8 mouse cellular contexts compared by ENCODE assay signal in the genomic region with DNA sequence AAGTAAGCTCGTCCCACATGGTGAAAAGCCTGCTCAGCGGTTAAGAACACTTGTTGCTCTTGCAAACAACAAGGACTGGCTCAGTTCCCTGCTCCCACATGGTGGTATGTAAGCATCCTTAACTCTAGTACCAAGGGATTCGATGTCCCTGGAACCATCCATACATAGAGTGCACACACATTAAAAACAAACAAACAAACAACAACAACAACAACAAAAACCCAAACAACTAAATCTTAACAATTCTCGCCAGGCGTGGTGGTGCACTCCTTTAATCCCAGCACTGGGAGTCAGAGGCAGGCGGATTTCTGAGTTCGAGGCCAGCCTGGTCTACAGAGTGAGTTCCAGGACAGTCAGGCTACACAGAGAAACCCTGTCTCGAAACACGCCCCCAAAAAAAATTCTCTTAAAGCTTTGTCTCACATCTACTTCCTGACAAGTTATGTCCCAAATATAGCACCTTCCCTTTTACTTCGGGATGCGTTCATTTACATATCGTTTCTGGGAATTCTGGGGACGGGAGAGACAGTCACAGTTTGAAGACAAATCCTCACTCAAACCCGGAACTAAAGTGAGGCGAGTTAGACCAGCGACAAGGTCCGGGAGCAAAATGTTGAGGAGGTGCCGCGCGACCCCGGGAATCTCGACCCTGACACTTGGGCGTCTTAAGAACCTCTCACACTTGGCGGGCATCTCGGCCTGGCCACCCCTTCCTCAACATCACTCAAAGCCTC. TPM values are rescaled to one million over a fixed set of nuclear protein-coding genes. Genes with fewer than 3 reads are reported as not detected.
DNase-seq lines count a peak whose midpoint lies in the region; ATAC-seq and TF ChIP-seq lines count a peak whose summit lies in the region.

No protein-coding gene starts in this region.

- TF ChIP-seq POLR2A in lung, adult 2 months (IDR thresholded peaks at IDR 0.05; ENCODE audit: borderline replicate concordance, extremely low read depth, low read depth, low read length), result no peak; the same call in 1 of the 2 replicates
- no peak for TF ChIP-seq POLR2A in olfactory bulb, adult 2 months (IDR thresholded peaks at IDR 0.05; ENCODE audit: insufficient read depth, low read depth, low read length)

- intact Hi-C loops in left cerebral cortex, postnatal 14 days (cut with DNase I), result loop anchor here (10.0 kb wide), 1 partner anchor 169 kb away; no protein-coding TSS in a partner anchor

- H3K36me3 ChIP-seq in erythroblast, embryonic 14.5 days (ENCODE audit: control insufficient read depth), result peaks cover 9% of the 10 kb centered on the region
- 0 out of 2 replicates have a peak, but pooled peaks cover 3% of the 10 kb centered on the region for H3K36me3 ChIP-seq in limb, embryonic 15.5 days

- WGBS in lung, adult 2 months, result 10% methylated on average over 25 of the region's 25 CpGs
- 19% methylated on average over 25 of the region's 25 CpGs for WGBS in limb, embryonic 15.5 days
- 19% methylated on average over 25 of the region's 25 CpGs for WGBS in olfactory bulb, adult 2 months

- peak overlapping the region; percentile 76 for H3K9ac ChIP-seq in limb, embryonic 15.5 days

- H3K4me2 ChIP-seq in limb, embryonic 15.5 days, result peak overlapping the region; percentile 78

- DNase-seq in lung, adult 2 months, result no peak
- no peak for DNase-seq in lung, postnatal 10 days
- DNase-seq in embryo, embryonic 9.5 days (ENCODE audit: extremely low spot score), result no peak
- no peak for DNase-seq in left cerebral cortex, postnatal 14 days (ENCODE audit: low spot score in 2 of 2)
- no peak for DNase-seq in frontal cortex, adult 2 months (ENCODE audit: extremely low spot score in 1 of 2, low spot score in 1 of 2)

- TF ChIP-seq CTCF in lung, adult 2 months (IDR thresholded peaks at IDR 0.05; ENCODE audit: insufficient read depth, low read length), result no peak
- no peak for TF ChIP-seq CTCF in olfactory bulb, adult 2 months (IDR thresholded peaks at IDR 0.05; ENCODE audit: insufficient read depth, low read depth, low read length)

- no peaks in the 10 kb centered on the region for H3K9me3 ChIP-seq in erythroblast, embryonic 14.5 days (ENCODE audit: control insufficient read depth, low read length)
- no peaks in the 10 kb centered on the region for H3K9me3 ChIP-seq in limb, embryonic 15.5 days

- H3K4me3 ChIP-seq in lung, adult 2 months (replicated peaks; ENCODE audit: extremely low read depth, low read depth, low read length), result peak overlapping the region; percentile 90
- H3K4me3 ChIP-seq in erythroblast, embryonic 14.5 days (replicated peaks), result peak overlapping the region; percentile 83
- peak overlapping the region; percentile 84 for H3K4me3 ChIP-seq in limb, embryonic 15.5 days
- H3K4me3 ChIP-seq in olfactory bulb, adult 2 months (ENCODE audit: insufficient read depth, low read depth, low read length), result peak overlapping the region; percentile 78

- H3K4me1 ChIP-seq in lung, adult 2 months (ENCODE audit: control insufficient read depth, insufficient read depth, low read length), result peaks cover 10% of the 10 kb centered on the region
- peaks cover 26% of the 10 kb centered on the region for H3K4me1 ChIP-seq in erythroblast, embryonic 14.5 days (ENCODE audit: control insufficient read depth)
- H3K4me1 ChIP-seq in limb, embryonic 15.5 days, result peaks cover 12% of the 10 kb centered on the region
- H3K4me1 ChIP-seq in olfactory bulb, adult 2 months (ENCODE audit: control insufficient read depth, insufficient read depth, low read length), result peaks cover 13% of the 10 kb centered on the region

- H3K27me3 ChIP-seq in erythroblast, embryonic 14.5 days (ENCODE audit: control insufficient read depth), result peaks cover 33% of the 10 kb centered on the region
- no peaks in the 10 kb centered on the region for H3K27me3 ChIP-seq in limb, embryonic 15.5 days

- H3K27ac ChIP-seq in limb, embryonic 15.5 days, result peak overlapping the region; percentile 74
- no peak overlapping the region for H3K27ac ChIP-seq in olfactory bulb, adult 2 months (ENCODE audit: insufficient read depth, low read depth, low read length)

- ATAC-seq in limb, embryonic 15.5 days (ENCODE audit: insufficient number of reproducible peaks, low FRiP score, low TSS enrichment, low read depth), result no peak

RNA-seq across cellular contexts. Expression of a gene that starts 0.8 kb away (rescaled TPM):
- 38.9 and 50.1 TPM in 2 replicates for polyA plus RNA-seq in lung, adult 2 months (2012; rRNA removed)
- polyA plus RNA-seq in erythroblast, embryonic 14.5 days (2012), result 0.71 and 0.74 TPM in 2 replicates
- polyA plus RNA-seq in limb, embryonic 15.5 days (2015; fragmentation: Nextera tagmentation; extraction: Ambion mirVana), result 15.6 and 17.6 TPM in 2 replicates
- not detected in 2 replicates for polyA plus RNA-seq in olfactory bulb, adult 2 months (2012; ENCODE audit: insufficient read depth, insufficient read length, low replicate concordance, missing spikeins)
- total RNA-seq in left cerebral cortex, postnatal 14 days (2021), result 10 to 100 TPM; 32.4 TPM
- polyA plus RNA-seq in frontal cortex, adult 2 months (2012; rRNA removed), result 44.8 and 50.3 TPM in 2 replicates

RNA-seq across cellular contexts. Expression of a gene that starts 20.3 kb away (rescaled TPM):
- polyA plus RNA-seq in lung, adult 2 months (2012; rRNA removed), result 710 and 828 TPM in 2 replicates
- polyA plus RNA-seq in erythroblast, embryonic 14.5 days (2012), result 0.07 and 0.09 TPM in 2 replicates
- 99.6 and 110 TPM in 2 replicates for polyA plus RNA-seq in limb, embryonic 15.5 days (2015; fragmentation: Nextera tagmentation; extraction: Ambion mirVana)
- not detected in 2 replicates for polyA plus RNA-seq in olfactory bulb, adult 2 months (2012; ENCODE audit: insufficient read depth, insufficient read length, low replicate concordance, missing spikeins)
- 10 to 100 TPM; 40.4 to 44.7 TPM for total RNA-seq in left cerebral cortex, postnatal 14 days (2021)
- polyA plus RNA-seq in frontal cortex, adult 2 months (2012; rRNA removed), result 65.6 and 82.1 TPM in 2 replicates

RNA-seq across cellular contexts. Expression of a gene that starts 28.0 kb away (rescaled TPM):
- polyA plus RNA-seq in lung, adult 2 months (2012; rRNA removed), result 82.9 and 97.4 TPM in 2 replicates
- polyA plus RNA-seq in erythroblast, embryonic 14.5 days (2012), result 16.1 and 19.2 TPM in 2 replicates
- polyA plus RNA-seq in limb, embryonic 15.5 days (2015; fragmentation: Nextera tagmentation; extraction: Ambion mirVana), result 112 and 120 TPM in 2 replicates
- polyA plus RNA-seq in olfactory bulb, adult 2 months (2012; ENCODE audit: insufficient read depth, insufficient read length, low replicate concordance, missing spikeins), result not detected in 2 replicates
- 10 to 100 TPM; 74.6 to 86.7 TPM for total RNA-seq in left cerebral cortex, postnatal 14 days (2021)
- polyA plus RNA-seq in frontal cortex, adult 2 months (2012; rRNA removed), result 63.8 TPM in 2 replicates

RNA-seq across cellular contexts. Expression of a gene that starts 34.9 kb away (rescaled TPM):
- polyA plus RNA-seq in lung, adult 2 months (2012; rRNA removed), result 6.5 and 10.4 TPM in 2 replicates
- polyA plus RNA-seq in erythroblast, embryonic 14.5 days (2012), result 14.8 and 19.5 TPM in 2 replicates
- 7.9 and 9.9 TPM in 2 replicates for polyA plus RNA-seq in limb, embryonic 15.5 days (2015; fragmentation: Nextera tagmentation; extraction: Ambion mirVana)
- not detected in 2 replicates for polyA plus RNA-seq in olfactory bulb, adult 2 months (2012; ENCODE audit: insufficient read depth, insufficient read length, low replicate concordance, missing spikeins)
- total RNA-seq in left cerebral cortex, postnatal 14 days (2021), result 1 to 10 TPM; 4.7 to 5.7 TPM
- polyA plus RNA-seq in frontal cortex, adult 2 months (2012; rRNA removed), result 10.8 and 12.5 TPM in 2 replicates

RNA-seq across cellular contexts. Expression of a gene that starts 50.3 kb away (rescaled TPM):
- 0.45 and 0.62 TPM in 2 replicates for polyA plus RNA-seq in lung, adult 2 months (2012; rRNA removed)
- polyA plus RNA-seq in erythroblast, embryonic 14.5 days (2012), result 0.02 TPM in 1 of 2 replicates, not detected in the other
- polyA plus RNA-seq in limb, embryonic 15.5 days (2015; fragmentation: Nextera tagmentation; extraction: Ambion mirVana), result 0.14 and 0.36 TPM in 2 replicates
- not detected in 2 replicates for polyA plus RNA-seq in olfactory bulb, adult 2 months (2012; ENCODE audit: insufficient read depth, insufficient read length, low replicate concordance, missing spikeins)
- total RNA-seq in left cerebral cortex, postnatal 14 days (2021), result under 1 TPM; 0.19 to 0.26 TPM
- 0.36 and 0.42 TPM in 2 replicates for polyA plus RNA-seq in frontal cortex, adult 2 months (2012; rRNA removed)

Comparison
In these comparisons a context has a peak if more than half of its experiments do, and no peak if none do; other contexts are left out.
1. RNA of a gene that starts 20.3 kb away (polyA plus RNA-seq): 710 to 828 TPM in lung, adult 2 months, 99.6 to 110 TPM in limb, embryonic 15.5 days and 65.6 to 82.1 TPM in frontal cortex, adult 2 months; 0.07 to 0.09 TPM in erythroblast, embryonic 14.5 days and not detected in olfactory bulb, adult 2 months; every median in the first group is over 10 times any median in the second.
2. Peak in every context shown above with its lines, with median percentiles within 50 percentile points of each other: H3K4me3 ChIP-seq.